8 mouse cellular contexts compared by ENCODE assay signal in genomic region chr4:124710776-124711291, GRCm38 (mm10). TPM values are rescaled to one million over a fixed set of nuclear protein-coding genes. Genes with fewer than 3 reads are reported as not detected.
DNase-seq lines count a peak whose midpoint lies in the region; ATAC-seq and TF ChIP-seq lines count a peak whose summit lies in the region.
"Had no signal": no experiment of that assay in that cellular context is flagged by ENCODE, and none has a peak within 500 bp of the region (broad histone marks: within the 10 kb centered on the region; RNA-seq: fewer than 3 reads in every experiment).

No protein-coding gene starts in this region.

- no peak for ATAC-seq in embryonic facial prominence, embryonic 14.5 days (ENCODE audit: low read depth)
- ATAC-seq in kidney, postnatal 0 days (replicated peaks; ENCODE audit: low FRiP score, low read depth) = no peak

- intact Hi-C loops in left cerebral cortex, adult 2 months (cut with DNase I) = no loop called here
- intact Hi-C loops in left cerebral cortex, postnatal 4 days (cut with DNase I) = no loop called here

- peak; percentile 78 for TF ChIP-seq CTCF in left cerebral cortex, adult 2 months (IDR thresholded peaks at IDR 0.05)
- peak; percentile 76 for TF ChIP-seq CTCF in kidney, postnatal 0 days (IDR thresholded peaks at IDR 0.05; ENCODE audit: low read depth)

- no peaks in the 10 kb centered on the region for H3K27me3 ChIP-seq in embryonic facial prominence, embryonic 14.5 days (replicated peaks; ENCODE audit: control insufficient read depth, insufficient read depth, low read length)
- H3K27me3 ChIP-seq in kidney, postnatal 0 days (ENCODE audit: insufficient read depth, low read length) = no peaks in the 10 kb centered on the region

- H3K4me1 ChIP-seq in embryonic facial prominence, embryonic 14.5 days (ENCODE audit: control insufficient read depth, insufficient read depth, low read length) = peaks cover 27% of the 10 kb centered on the region
- peaks cover 12% of the 10 kb centered on the region; the same call in 1 of the 2 replicates for H3K4me1 ChIP-seq in kidney, postnatal 0 days (replicated peaks; ENCODE audit: insufficient read depth, low read length)

- no peak overlapping the region for H3K4me3 ChIP-seq in left cerebral cortex, adult 2 months
- H3K4me3 ChIP-seq in embryonic facial prominence, embryonic 14.5 days (ENCODE audit: low read depth, low read length) = no peak overlapping the region
- no peak overlapping the region for H3K4me3 ChIP-seq in kidney, postnatal 0 days (replicated peaks; ENCODE audit: low read depth, low read length)

- DNase-seq in left cerebral cortex, adult 2 months (ENCODE audit: extremely low spot score in 1 of 2, low spot score in 2 of 2) = no peak
- no peak for DNase-seq in left cerebral cortex, postnatal 4 days
- DNase-seq in T-cell, adult 2 months (ENCODE audit: low spot score) = peak; percentile 43
- DNase-seq in embryonic facial prominence, embryonic 14.5 days (ENCODE audit: low spot score) = peak; percentile 70
- DNase-seq in kidney, postnatal 0 days (ENCODE audit: low spot score) = peak; percentile 85
- peak; percentile 60 for DNase-seq in lung, postnatal 14 days
- DNase-seq in thymus, postnatal 4 days = peak; percentile 58

- WGBS in embryonic facial prominence, embryonic 14.5 days = 10% methylated on average over 5 of the region's 5 CpGs
- 9% methylated on average over 5 of the region's 5 CpGs for WGBS in kidney, postnatal 0 days

- H3K27ac ChIP-seq in left cerebral cortex, adult 2 months = no peak overlapping the region
- H3K27ac ChIP-seq in embryonic facial prominence, embryonic 14.5 days (replicated peaks; ENCODE audit: low read depth, low read length) = peak overlapping the region; percentile 96; the same call in 1 of the 2 replicates
- no peak overlapping the region for H3K27ac ChIP-seq in kidney, postnatal 0 days
- H3K27ac ChIP-seq: hindbrain, embryonic 15.5 days had no signal

- H3K4me2 ChIP-seq in embryonic facial prominence, embryonic 14.5 days (ENCODE audit: low read depth, low read length) = peak overlapping the region; percentile 59; the same call in 1 of the 2 replicates
- H3K4me2 ChIP-seq in kidney, postnatal 0 days (ENCODE audit: low read length) = no peak overlapping the region

- H3K36me3 ChIP-seq in embryonic facial prominence, embryonic 14.5 days (ENCODE audit: control insufficient read depth, insufficient read depth, low read length) = peaks cover 26% of the 10 kb centered on the region
- H3K36me3 ChIP-seq in kidney, postnatal 0 days (ENCODE audit: insufficient read depth, low read length) = peaks cover under 1% of the 10 kb centered on the region; the same call in 1 of the 2 replicates

- H3K9ac ChIP-seq in embryonic facial prominence, embryonic 14.5 days (ENCODE audit: low read depth, low read length) = no peak overlapping the region
- no peak overlapping the region for H3K9ac ChIP-seq in kidney, postnatal 0 days (ENCODE audit: low read depth, low read length)

- no peaks in the 10 kb centered on the region for H3K9me3 ChIP-seq in embryonic facial prominence, embryonic 14.5 days (ENCODE audit: control insufficient read depth, low read length)
- H3K9me3 ChIP-seq in kidney, postnatal 0 days (replicated peaks; ENCODE audit: low read length) = no peaks in the 10 kb centered on the region
- H3K9me3 ChIP-seq: hindbrain, embryonic 15.5 days had no signal

RNA-seq across cellular contexts. Expression of gene Sf3a3, which starts 3.7 kb away (rescaled TPM):
- total RNA-seq in left cerebral cortex, adult 2 months (2021) = 10 to 100 TPM; 33.0 to 35.6 TPM
- 10 to 100 TPM; 45.9 to 47.3 TPM for total RNA-seq in left cerebral cortex, postnatal 4 days (2021)
- polyA plus RNA-seq in embryonic facial prominence, embryonic 14.5 days (2014; fragmentation: Nextera tagmentation; extraction: Ambion mirVana) = 110 and 118 TPM in 2 replicates
- 92.4 and 103 TPM in 2 replicates for polyA plus RNA-seq in kidney, postnatal 0 days (2015; fragmentation: Nextera tagmentation; extraction: Ambion mirVana)

RNA-seq across cellular contexts. Expression of gene Fhl3, which starts 10.3 kb away (rescaled TPM):
- total RNA-seq in left cerebral cortex, adult 2 months (2021) = 1 to 10 TPM; 1.4 to 2.2 TPM
- total RNA-seq in left cerebral cortex, postnatal 4 days (2021) = 1 to 10 TPM; 4.3 to 4.9 TPM
- 15.7 and 18.2 TPM in 2 replicates for polyA plus RNA-seq in embryonic facial prominence, embryonic 14.5 days (2014; fragmentation: Nextera tagmentation; extraction: Ambion mirVana)
- polyA plus RNA-seq in kidney, postnatal 0 days (2015; fragmentation: Nextera tagmentation; extraction: Ambion mirVana) = 9.4 and 10.0 TPM in 2 replicates

RNA-seq across cellular contexts. Expression of gene Utp11, which starts 17.4 kb away (rescaled TPM):
- total RNA-seq in left cerebral cortex, adult 2 months (2021) = 10 to 100 TPM; 13.3 to 15.7 TPM
- total RNA-seq in left cerebral cortex, postnatal 4 days (2021) = 10 to 100 TPM; 16.5 to 20.2 TPM
- 58.6 and 62.7 TPM in 2 replicates for polyA plus RNA-seq in embryonic facial prominence, embryonic 14.5 days (2014; fragmentation: Nextera tagmentation; extraction: Ambion mirVana)
- 61.8 and 63.0 TPM in 2 replicates for polyA plus RNA-seq in kidney, postnatal 0 days (2015; fragmentation: Nextera tagmentation; extraction: Ambion mirVana)

RNA-seq across cellular contexts. Expression of gene Inpp5b, which starts 30.8 kb away (rescaled TPM):
- 10 to 100 TPM; 46.5 to 48.7 TPM for total RNA-seq in left cerebral cortex, adult 2 months (2021)
- 10 to 100 TPM; 30.4 to 33.6 TPM for total RNA-seq in left cerebral cortex, postnatal 4 days (2021)
- polyA plus RNA-seq in embryonic facial prominence, embryonic 14.5 days (2014; fragmentation: Nextera tagmentation; extraction: Ambion mirVana) = 23.7 and 29.5 TPM in 2 replicates
- 21.8 and 27.0 TPM in 2 replicates for polyA plus RNA-seq in kidney, postnatal 0 days (2015; fragmentation: Nextera tagmentation; extraction: Ambion mirVana)

RNA-seq across cellular contexts. Expression of gene Pou3f1, which starts 54.2 kb away (rescaled TPM):
- total RNA-seq in left cerebral cortex, adult 2 months (2021) = 10 to 100 TPM; 16.9 to 18.8 TPM
- 10 to 100 TPM; 42.4 to 52.0 TPM for total RNA-seq in left cerebral cortex, postnatal 4 days (2021)
- polyA plus RNA-seq in embryonic facial prominence, embryonic 14.5 days (2014; fragmentation: Nextera tagmentation; extraction: Ambion mirVana) = 1.2 and 1.7 TPM in 2 replicates
- polyA plus RNA-seq in kidney, postnatal 0 days (2015; fragmentation: Nextera tagmentation; extraction: Ambion mirVana) = 0.43 and 0.57 TPM in 2 replicates

Comparison
In these comparisons a context has a peak if more than half of its experiments do, and no peak if none do; other contexts are left out.
1. DNase-seq: peak in T-cell, adult 2 months (single experiment), embryonic facial prominence, embryonic 14.5 days (single experiment), kidney, postnatal 0 days (single experiment), lung, postnatal 14 days (single experiment) and thymus, postnatal 4 days (single experiment); none in left cerebral cortex, adult 2 months (0 of 2) and left cerebral cortex, postnatal 4 days (single experiment).